Mouse (Mus musculus) intestine, postnatal 0 days (tissue): ENCODE results near the gene Usp54. TPM values are rescaled to one million over a fixed set of nuclear protein-coding genes. Genes with fewer than 3 reads are reported as not detected.

Experiments
- ATAC-seq: fragments of 200-750 bp; cut with Nextera tagmentation; 2 replicates; pipeline ENCODE4 v1.8.0; 2017; ENCODE audit warnings: mild to moderate bottlenecking, moderate TSS enrichment, moderate library complexity
- H3K27ac ChIP-seq: fragments of 300-500 bp; sonication (generic); 2 replicates; pipeline ENCODE4 v1.5.1; 2014; ENCODE audit warnings: mild to moderate bottlenecking, low read depth, low read length, moderate library complexity
- H3K27me3 ChIP-seq: fragments of 300-500 bp; sonication (generic); replicated peaks from 2 replicates; pipeline ENCODE4 v1.6.1; 2014; ENCODE audit warnings: low read length, mixed read lengths; ENCODE audit not compliant: control insufficient read depth, insufficient read depth
- H3K36me3 ChIP-seq: fragments of 300-500 bp; sonication (generic); 2 replicates; pipeline ENCODE4 v1.6.1; 2014; ENCODE audit warnings: mild to moderate bottlenecking, moderate library complexity; ENCODE audit not compliant: control insufficient read depth, insufficient read depth
- H3K4me1 ChIP-seq: fragments of 300-500 bp; sonication (generic); replicated peaks from 2 replicates; pipeline ENCODE4 v1.6.1; 2014; ENCODE audit warnings: antibody characterized with exemption, low read length, mixed read lengths; ENCODE audit not compliant: control insufficient read depth, insufficient read depth
- H3K4me2 ChIP-seq: fragments of 300-500 bp; sonication (generic); replicated peaks from 2 replicates; pipeline ENCODE4 v1.6.1; 2014; ENCODE audit warnings: low read depth, mild to moderate bottlenecking, moderate library complexity
- H3K4me3 ChIP-seq: fragments of 300-500 bp; sonication (generic); 2 replicates; pipeline ENCODE4 v1.5.1; 2014; ENCODE audit warnings: low read depth, low read length
- H3K9ac ChIP-seq: fragments of 300-500 bp; sonication (generic); 2 replicates; pipeline ENCODE4 v1.6.1; 2014; ENCODE audit warnings: mild to moderate bottlenecking, low read depth, low read length
- H3K9me3 ChIP-seq: fragments of 300-500 bp; sonication (generic); 2 replicates; pipeline ENCODE4 v1.6.1; 2016; ENCODE audit warnings: mixed run types; ENCODE audit not compliant: control insufficient read depth
- CTCF ChIP-seq: sonication (generic); IDR thresholded peaks from 2 replicates; pipeline ENCODE4 v1.5.1; 2016; ENCODE audit warnings: low read depth, mild to moderate bottlenecking, control low read depth, antibody characterized with exemption, moderate library complexity
- WGBS: fragments of 180-500 bp; shearing (Covaris S2); extraction: QIAGEN DNeasy Blood & Tissue Kit; methylation state at CpG from one replicate; pipeline ENCODE4 v1.1.7; 2014; 5-methylcytosine and 5-hydroxymethylcytosine counted together
- microRNA-seq: library from miRNA; unstranded; fragments of <30 nt; microRNA quantifications from one replicate; pipeline ENCODE4, GENCODE M21; 2016
- polyA plus RNA-seq: library from polyadenylated mRNA; unstranded; fragments of >200 nt; fragmentation: Nextera tagmentation; extraction: Ambion mirVana; gene quantifications from 2 replicates; pipeline ENCODE4 v1.2.1, GENCODE M21; 2015

Usp54 gene
- polyA plus RNA-seq, 1 experiment from 2014 or later = 2.2 TPM

DNA sequence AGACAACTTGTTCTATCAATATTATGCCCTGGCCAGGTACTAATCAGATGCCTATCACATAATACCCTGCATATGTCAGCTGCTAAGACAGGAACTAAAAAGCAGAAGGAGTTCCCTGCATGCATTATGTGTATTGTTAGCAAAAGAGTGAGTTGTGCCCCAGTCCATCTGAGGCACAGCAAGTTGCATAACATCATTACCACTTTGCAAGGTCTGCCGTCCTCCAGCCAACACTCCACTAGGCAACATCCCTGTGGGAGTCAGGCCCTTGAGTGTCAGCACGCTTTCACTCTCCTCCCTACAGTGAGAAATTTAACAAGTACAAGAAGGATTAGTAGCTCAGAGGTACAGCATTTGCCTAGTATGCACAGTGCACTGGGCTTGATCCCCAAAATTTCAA lies 132.4 kb downstream of the Usp54 start:
- Histone ChIP-seq H3K4me3 (no peak overlapping the region), H3K27me3 (no peaks in the 10 kb centered on the region), H3K9ac (no peak overlapping the region), H3K4me2 (no peak overlapping the region), H3K27ac (no peak overlapping the region), H3K36me3 (peaks cover 14% of the 10 kb centered on the region), H3K9me3 (no peaks in the 10 kb centered on the region), H3K4me1 (no peaks in the 10 kb centered on the region)
- 81% methylated on average over 2 of the region's 2 CpGs for WGBS
- no peak for ATAC-seq
- no peak for TF ChIP-seq CTCF

DNA sequence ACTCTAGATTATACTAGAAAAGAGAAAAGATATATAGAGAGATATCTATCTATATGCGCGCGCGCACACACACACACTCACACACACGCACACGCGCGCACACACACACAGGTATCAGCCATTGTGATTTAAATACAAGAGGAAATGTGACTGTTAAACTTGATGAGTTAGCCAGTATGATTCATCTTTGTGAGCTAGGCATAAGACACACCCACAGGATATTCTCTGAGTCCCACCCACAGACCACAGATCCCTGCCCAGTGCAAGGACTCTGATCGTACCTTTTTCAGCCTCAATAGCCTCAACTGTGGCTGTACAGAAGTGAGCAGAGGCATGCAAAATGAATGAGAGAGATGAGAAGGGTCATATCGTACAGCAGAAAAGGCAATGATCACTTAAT lies 137.9 kb downstream of the Usp54 start:
- peaks cover 11% of the 10 kb centered on the region for H3K36me3 ChIP-seq
- no peaks in the 10 kb centered on the region for H3K4me1 ChIP-seq
- ATAC-seq = no peak
- no peak for TF ChIP-seq CTCF
- H3K27ac ChIP-seq = no peak overlapping the region
- H3K9me3 ChIP-seq = no peaks in the 10 kb centered on the region
- WGBS = 89% methylated on average over 10 of the region's 10 CpGs
- no peak overlapping the region for H3K9ac ChIP-seq
- no peak overlapping the region for H3K4me2 ChIP-seq
- H3K27me3 ChIP-seq = no peaks in the 10 kb centered on the region
- no peak overlapping the region for H3K4me3 ChIP-seq

DNA sequence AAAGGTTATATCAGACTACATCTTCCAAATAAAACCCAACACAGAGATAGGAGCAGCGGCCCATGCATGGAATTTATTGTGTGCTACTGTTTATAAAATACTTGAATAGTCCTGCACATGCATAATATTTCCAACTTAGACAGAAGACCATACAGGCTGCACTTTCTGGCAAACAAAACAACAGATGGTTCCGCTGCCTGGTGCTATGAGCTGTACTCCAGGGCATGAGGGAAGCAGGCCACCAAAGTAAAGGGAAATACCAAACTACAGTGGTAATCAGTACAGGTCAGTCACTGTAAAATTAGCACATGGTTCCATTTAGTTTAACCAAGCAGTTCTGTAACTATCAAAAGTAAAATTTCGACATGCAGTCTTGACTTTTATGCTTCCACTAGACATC lies 140.9 kb downstream of the Usp54 start:
- Histone ChIP-seq H3K27ac (no peak overlapping the region), H3K9ac (no peak overlapping the region), H3K27me3 (no peaks in the 10 kb centered on the region), H3K9me3 (no peaks in the 10 kb centered on the region), H3K36me3 (peaks cover 23% of the 10 kb centered on the region), H3K4me2 (no peak overlapping the region), H3K4me1 (no peaks in the 10 kb centered on the region), H3K4me3 (no peak overlapping the region)
- no peak for TF ChIP-seq CTCF
- 85% methylated on average over 3 of the region's 3 CpGs for WGBS
- no peak for ATAC-seq

Small RNA genes lying within 50 kb of the gene (microRNA-seq; reads per million reads assigned to microRNA genes)
- gene Mir6946 = 1.4 reads per million

Other genes with a start within 250 kb of the Usp54 start
- 78.3 and 80.4 TPM in 2 replicates for gene Mrps16, start 247.4 kb downstream of the Usp54 start, polyA plus RNA-seq
- not detected in 2 replicates for gene Cfap70, start 188.8 kb downstream of the Usp54 start, polyA plus RNA-seq
- 33.6 and 37.8 TPM in 2 replicates for gene Anxa7, start 160.9 kb downstream of the Usp54 start, polyA plus RNA-seq
- 0.21 and 0.26 TPM in 2 replicates for gene Mss51, start 144.2 kb downstream of the Usp54 start, polyA plus RNA-seq
- 24.2 and 24.4 TPM in 2 replicates for gene Ppp3cb, start 94.5 kb downstream of the Usp54 start, polyA plus RNA-seq
- gene Myoz1, start 15.5 kb upstream of the Usp54 start, polyA plus RNA-seq = not detected in 2 replicates
- gene Synpo2l, start 27.3 kb upstream of the Usp54 start, polyA plus RNA-seq = 0.23 and 0.27 TPM in 2 replicates
- gene Sec24c, start 33.2 kb upstream of the Usp54 start, polyA plus RNA-seq = 51.0 and 53.8 TPM in 2 replicates
- 7.4 and 8.4 TPM in 2 replicates for gene Fut11, start 53.9 kb upstream of the Usp54 start, polyA plus RNA-seq
- gene Chchd1, start 61.9 kb upstream of the Usp54 start, polyA plus RNA-seq = 143 and 150 TPM in 2 replicates
- gene Zswim8, start 66.5 kb upstream of the Usp54 start, polyA plus RNA-seq = 15.0 and 19.0 TPM in 2 replicates
- 9.8 and 12.4 TPM in 2 replicates for gene Ndst2, start 93.5 kb upstream of the Usp54 start, polyA plus RNA-seq
- gene Camk2g, start 153.0 kb upstream of the Usp54 start, polyA plus RNA-seq = 27.6 and 37.7 TPM in 2 replicates
- 2.7 and 3.8 TPM in 2 replicates for gene Plau, start 195.6 kb upstream of the Usp54 start, polyA plus RNA-seq